Mouse (Mus musculus) left cerebral cortex, adult 18-20 months (tissue): ENCODE results near the gene Naaladl1. TPM values are rescaled to one million over a fixed set of nuclear protein-coding genes. Genes with fewer than 3 reads are reported as not detected.

ENCODE experiments used
- DNase-seq, 2 experiments: peaks; one replicate each; pipeline ENCODE4 v3.0.0; 2021 to 2022; ENCODE audit warnings: low spot score in 2 of 2, mixed read lengths in 1 of 2
- total RNA-seq, 2 experiments: library from RNA; stranded (reverse); gene quantifications; 2 replicates each; pipeline ENCODE4 v1.2.3; 2021

Gene Naaladl1
- total RNA-seq, 2 experiments from 2014 or later, result 0.14 to 0.21 TPM

GRCm38 (mm10) chr19:6082156-6082555, 23.4 kb upstream of the Naaladl1 start, which contains the start of gene Gm28374:
Gene Gm28374 (minus strand): TSS chr19:6082256.
- no peak for DNase-seq

GRCm38 (mm10) chr19:6084478-6085248, 20.9 kb upstream of the Naaladl1 start, which contains the start of the genes Zfpl1 and Cdca5:
Gene Zfpl1 (minus strand): TSS chr19:6084956.
Gene Cdca5 (plus strand): TSS chr19:6084983.
- DNase-seq, result peak; percentile 95 to 96

GRCm38 (mm10) chr19:6085417-6085879, 20.1 kb upstream of the Naaladl1 start:
- no peak for DNase-seq

DNA sequence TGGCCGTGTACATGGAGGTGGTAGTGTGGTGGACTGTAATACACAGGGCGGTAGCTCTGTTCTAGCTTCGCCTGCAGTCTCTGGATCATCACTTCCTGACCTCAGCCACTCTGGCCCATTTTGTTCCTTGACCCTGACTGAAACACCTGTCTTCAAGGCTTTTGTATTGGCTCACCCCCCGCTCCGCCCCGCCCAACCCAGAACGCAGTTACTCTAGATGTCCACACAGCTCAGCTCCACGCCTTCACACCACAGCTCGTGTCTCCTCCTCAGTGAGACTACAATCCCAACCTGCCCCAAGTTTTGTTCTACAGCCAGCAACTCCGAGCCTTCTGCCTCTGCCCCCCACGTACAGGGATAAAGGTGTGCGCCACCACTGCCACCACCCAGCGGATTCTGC, 16.7 kb upstream of the Naaladl1 start:
- DNase-seq, result no peak

DNA sequence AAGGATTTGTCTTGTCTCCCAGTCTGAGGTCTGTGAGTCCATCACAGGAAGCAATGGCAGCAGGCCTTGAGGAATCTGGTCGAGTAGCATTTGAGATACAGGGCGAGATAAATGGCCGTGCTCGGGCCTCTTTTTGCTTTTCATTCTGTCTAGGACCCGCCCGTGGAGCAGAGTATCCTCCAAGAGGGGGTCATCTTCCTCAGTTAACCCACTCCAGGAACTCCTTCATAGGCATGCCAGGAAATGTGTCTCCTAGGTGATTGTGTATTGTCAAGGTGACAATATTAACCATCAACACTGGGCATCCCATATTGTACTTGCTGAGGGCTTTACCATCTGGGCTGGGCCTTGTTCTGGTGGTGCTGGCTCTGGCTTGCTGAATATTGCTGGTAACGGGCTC, 11.5 kb upstream of the Naaladl1 start, which contains the start of gene AC131692.1:
Gene AC131692.1 (plus strand): TSS at position 301 of the 400 bp plus-strand sequence.
- DNase-seq, result no peak

DNA sequence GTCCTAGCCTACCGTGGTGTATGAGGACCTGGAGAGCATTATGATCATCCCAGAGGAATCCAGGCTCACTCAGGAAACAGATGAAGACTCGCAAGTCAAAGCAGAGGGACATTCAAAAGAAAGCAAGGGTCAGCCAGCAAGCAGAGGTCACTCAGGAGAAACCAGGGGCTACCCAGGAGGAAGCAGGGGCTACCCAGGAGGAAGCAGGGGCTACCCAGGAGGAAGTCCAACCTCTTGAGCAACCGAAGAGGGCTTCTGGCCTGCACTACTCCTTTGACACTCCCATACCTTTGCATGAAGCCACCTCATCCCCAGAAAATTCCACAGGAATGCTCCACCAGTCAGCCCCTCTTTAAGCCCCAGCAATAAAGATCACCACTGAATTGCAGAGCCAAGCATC, 7.7 kb upstream of the Naaladl1 start:
- no peak for DNase-seq

- no peak for DNase-seq
Observed at GRCm38 (mm10) chr19:6101186-6101585, 4.4 kb upstream of the Naaladl1 start.

DNA sequence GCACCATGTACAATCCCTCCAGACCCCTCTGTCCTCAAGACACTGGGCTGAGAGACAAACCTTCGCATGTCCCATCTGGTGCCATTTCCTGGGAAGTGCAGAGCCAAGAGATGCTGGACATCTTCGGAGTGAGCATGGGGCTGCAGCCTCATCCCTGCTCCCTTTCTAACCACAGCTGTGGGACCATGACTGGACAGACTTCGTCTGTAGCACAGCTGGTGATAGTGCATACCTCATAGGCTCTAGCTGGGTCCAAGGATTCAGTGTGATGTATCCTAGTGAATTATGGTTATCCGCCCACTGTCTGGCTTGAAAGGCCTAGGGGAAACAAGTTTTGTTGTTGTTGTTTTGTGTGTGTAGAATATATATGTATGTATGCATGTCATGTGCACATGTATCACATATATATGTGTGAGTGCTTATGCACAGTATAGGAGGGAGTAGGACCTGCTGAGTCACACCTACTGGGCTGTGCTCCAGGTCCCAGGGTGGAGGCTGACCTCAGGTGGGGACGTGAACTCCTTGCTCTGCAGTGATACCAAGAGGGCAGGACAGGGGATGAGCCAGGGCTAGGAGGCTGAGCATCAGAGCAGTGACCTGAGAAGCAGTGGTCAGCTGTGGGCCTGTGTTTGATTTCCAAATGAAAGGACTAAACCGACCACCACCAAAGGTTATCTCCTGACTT, 3.3 kb upstream of the Naaladl1 start:
- no peak for DNase-seq

DNA sequence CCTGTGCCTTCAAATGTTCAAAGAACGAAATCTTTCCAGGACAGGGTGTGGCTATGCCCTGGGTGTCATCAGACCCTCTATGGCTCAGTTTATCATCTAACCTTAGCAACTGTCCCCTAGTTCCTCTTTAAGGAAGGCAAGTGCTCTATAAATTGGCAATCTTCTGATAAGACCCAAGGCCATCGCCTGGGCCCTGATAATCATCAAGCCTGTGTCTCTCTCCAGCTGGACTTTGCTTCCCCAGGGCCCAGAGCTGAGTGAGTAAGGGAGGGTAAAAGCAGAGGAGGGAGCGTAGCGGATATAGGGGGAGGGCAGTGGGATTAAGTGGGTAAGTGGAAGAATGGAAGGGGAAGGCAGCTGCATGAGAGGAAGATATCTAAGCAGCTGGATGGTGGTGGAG, 1.1 kb upstream of the Naaladl1 start:
- DNase-seq, result no peak

DNA sequence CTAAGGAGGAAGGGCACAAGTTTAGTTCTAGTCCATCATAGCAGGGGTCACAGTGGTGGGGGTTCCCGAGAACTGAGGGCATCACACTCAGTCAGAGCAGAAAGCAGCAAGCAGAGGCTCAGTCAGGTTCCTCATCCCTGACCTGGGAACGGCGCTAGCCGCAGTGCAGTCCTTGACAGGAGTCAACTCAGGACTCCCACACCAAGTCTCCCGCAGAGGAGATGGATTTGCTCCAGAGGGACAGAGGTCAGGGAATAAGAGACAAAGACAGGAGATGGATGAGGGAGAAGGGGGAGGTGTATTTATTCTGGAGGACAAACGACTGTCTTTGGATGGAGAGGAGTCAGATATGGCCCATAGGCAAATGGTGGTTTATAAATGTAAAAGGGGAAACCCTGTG, 7.5 kb downstream of the Naaladl1 start:
- DNase-seq, result no peak

- no peak for DNase-seq
Observed at GRCm38 (mm10) chr19:6116113-6116850, 10.7 kb downstream of the Naaladl1 start.

DNA sequence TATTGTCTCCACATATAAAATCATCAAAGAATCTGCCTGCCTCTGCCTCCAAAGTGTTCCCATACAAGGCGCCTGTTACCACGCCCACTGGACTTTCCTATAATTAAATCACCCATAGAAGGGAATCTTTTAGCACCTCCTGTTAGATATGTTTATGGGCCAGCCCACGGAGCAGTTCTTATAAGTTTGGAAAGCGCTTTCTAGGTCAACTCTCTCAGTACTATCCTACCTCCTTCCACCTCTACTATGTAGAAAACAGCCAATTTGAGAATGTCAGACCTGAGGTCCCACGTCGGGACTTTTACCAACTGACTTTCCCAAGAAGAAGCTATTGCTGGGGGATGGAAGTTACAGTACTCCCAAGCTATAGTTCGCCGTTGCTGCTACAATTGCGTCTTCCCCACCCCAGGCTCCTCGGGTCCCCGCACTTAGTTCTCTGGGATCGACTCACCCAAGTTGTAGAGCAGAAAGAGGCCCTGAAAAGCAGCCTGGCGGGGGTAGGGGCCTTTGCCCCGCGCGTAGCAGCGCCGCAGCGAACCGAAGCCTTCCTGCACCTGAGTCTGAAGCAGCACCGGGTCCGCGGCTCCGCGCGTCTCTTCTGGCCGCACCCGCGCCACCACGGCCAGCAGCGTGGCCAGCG, 11.9 kb downstream of the Naaladl1 start:
- no peak for DNase-seq

GRCm38 (mm10) chr19:6117986-6118676, 12.5 kb downstream of the Naaladl1 start, which contains the start of gene Sac3d1:
Gene Sac3d1 (minus strand): TSS chr19:6118650.
- DNase-seq, result peak; percentile 90

GRCm38 (mm10) chr19:6118677-6119185, 13.1 kb downstream of the Naaladl1 start:
- DNase-seq, result no peak

DNA sequence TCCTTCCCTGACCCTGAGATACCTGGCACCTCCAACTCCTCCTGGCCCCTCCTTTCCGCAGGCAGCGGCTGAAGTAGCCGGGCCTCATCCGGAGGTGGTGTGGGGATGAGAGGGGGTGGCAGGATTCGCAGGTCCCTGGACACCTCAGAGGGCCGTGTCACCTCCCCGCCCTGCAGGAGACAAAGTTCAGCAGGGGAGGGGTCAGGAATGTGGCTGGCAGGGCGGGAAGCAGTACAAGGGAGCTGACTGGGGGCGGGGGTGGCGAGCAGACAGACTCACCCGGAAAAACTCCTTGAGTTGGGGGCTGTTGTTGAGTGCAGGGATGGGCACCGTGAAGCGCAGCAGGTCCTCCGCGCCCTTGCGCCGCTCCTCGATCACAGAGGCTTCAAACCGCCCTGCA, 16.2 kb downstream of the Naaladl1 start:
- DNase-seq, result no peak

DNA sequence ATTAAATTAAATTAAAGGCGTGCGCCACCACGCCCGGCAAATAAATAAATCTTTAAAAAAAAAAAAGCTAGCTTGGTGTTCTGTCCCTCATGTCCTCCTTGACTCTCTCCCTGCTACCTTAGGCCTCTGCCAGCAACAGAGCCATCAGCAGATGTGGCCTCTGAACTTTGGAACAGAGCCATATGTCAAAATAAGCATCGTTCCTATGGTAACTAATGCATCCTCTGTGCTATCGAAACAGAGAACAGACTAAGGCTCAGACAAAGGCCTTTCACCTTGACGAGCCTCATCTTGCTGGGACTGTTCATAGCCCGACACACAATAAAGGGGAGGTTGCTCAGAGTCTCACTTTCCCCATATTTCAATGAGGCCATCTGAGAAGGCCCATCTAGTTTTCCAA, 17.7 kb downstream of the Naaladl1 start:
- DNase-seq, result no peak

DNA sequence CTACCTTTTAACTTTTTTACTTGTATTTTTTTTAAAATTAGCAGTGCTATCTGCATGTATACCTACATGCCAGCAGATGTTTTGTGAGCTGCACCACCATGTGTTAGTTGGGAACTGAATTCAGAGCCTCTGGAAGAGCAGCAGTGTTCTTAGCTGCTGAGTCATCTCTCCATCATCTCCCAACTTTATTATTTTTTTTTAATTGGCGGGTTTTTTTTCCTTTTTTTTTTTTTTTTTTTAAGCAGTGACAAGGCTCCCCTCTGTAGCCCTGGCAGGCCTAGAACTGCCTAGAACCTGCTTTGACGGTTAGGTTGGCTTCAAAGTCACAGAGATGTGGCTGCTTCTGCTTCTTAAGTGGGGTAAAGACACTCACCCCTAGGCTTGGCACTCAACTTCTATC, 19.3 kb downstream of the Naaladl1 start:
- DNase-seq, result no peak

GRCm38 (mm10) chr19:6126289-6126688, 20.7 kb downstream of the Naaladl1 start:
- DNase-seq, result peak in 1 of 2 experiments; percentile 50

GRCm38 (mm10) chr19:6126789-6127580, 21.4 kb downstream of the Naaladl1 start:
- no peak for DNase-seq
